Mouse (Mus musculus): Measurements from ENCODE around the gene Hrnr. TPM values are rescaled to one million over a fixed set of nuclear protein-coding genes. Genes with fewer than 3 reads are reported as not detected.

Hrnr gene
- not detected for polyA plus RNA-seq (2017; shearing (Covaris generic))

DNA sequence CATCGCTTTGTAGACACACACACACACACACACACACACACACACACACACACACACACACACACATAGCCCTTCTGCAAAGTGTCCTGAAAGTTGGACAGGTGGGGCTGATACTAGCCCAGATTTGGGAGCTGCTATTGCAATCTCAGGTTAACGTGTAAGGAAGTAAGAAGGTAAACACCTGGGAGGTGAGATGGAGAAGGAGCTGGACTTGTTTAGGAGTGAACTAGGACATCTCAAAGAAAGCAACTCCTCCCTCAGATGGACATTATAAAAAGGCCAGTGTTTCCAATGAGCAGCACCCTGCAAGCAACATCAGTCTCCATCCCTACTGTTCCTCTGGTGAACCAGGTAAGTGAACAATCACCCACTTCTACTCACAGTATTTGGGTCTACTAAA lies at the start of gene Hrnr:
Gene Hrnr, plus strand, starts transcription at position 301 of the 400 bp plus-strand sequence.

DNA sequence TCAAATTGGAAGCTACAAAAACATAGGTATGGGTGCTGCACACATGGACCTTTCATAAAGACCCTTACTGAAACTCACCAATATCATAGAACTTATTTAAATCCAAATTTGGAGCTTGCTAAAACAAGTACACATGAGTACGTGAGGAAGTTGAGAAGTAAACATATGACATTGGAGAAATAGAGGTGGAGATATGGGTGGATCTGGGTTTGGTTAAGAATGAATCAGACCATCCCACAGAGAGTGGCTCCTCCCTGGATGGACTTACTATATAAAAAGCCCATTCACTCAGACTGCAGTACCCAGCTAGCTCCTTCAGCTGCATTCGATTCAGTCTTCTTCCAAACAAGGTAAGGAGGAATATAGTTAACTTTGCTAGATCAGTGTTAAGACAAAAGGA lies 46.3 kb upstream of the Hrnr start, which contains the start of gene Flg:
Gene Flg, plus strand, starts transcription at position 301 of the 400 bp plus-strand sequence.

Other genes starting within 250 kb of the Hrnr start
- not detected for gene Crnn, start 175.0 kb upstream of the Hrnr start, polyA plus RNA-seq (2017; shearing (Covaris generic))
- not detected for gene Flg2, start 122.5 kb upstream of the Hrnr start, polyA plus RNA-seq (2017; shearing (Covaris generic))
- not detected for gene Flg, start 46.2 kb upstream of the Hrnr start, polyA plus RNA-seq (2017; shearing (Covaris generic))
- gene Rptn, start 74.0 kb downstream of the Hrnr start, polyA plus RNA-seq (2017; shearing (Covaris generic)), result not detected
- 0.06 TPM for gene Tchh, start 122.6 kb downstream of the Hrnr start, polyA plus RNA-seq (2017; shearing (Covaris generic))
- gene Tchhl1, start 149.0 kb downstream of the Hrnr start, polyA plus RNA-seq (2017; shearing (Covaris generic)), result not detected
- 876 TPM for gene S100a11, start 200.7 kb downstream of the Hrnr start, polyA plus RNA-seq (2017; shearing (Covaris generic))
- 1,518 TPM for gene S100a10, start 235.3 kb downstream of the Hrnr start, polyA plus RNA-seq (2017; shearing (Covaris generic))